Mouse (Mus musculus): ENCODE results near the gene Timm8a2.

Gene Timm8a2

DNA sequence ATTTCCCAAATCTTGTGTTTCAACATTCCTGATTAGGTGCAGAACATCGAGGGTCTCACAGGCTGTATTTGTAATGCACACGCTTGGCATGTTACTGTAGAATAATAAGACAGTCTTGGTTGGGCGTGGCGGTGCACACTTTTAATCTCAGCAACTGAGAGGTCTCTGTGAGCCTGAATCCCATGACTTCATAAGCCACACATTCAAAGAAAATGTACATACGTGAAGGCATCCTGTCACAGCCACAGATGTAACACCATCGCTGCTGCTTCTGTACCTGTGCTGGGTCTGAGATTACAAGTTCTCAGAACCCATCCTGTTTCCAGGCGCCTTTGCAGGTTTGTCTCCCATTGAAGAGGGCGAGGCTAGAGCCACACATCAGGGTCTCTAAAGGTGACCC, 22.7 kb upstream of the Timm8a2 start:
- DNase-seq (ENCODE audit: low spot score in 2 of 2), result no peak

DNA sequence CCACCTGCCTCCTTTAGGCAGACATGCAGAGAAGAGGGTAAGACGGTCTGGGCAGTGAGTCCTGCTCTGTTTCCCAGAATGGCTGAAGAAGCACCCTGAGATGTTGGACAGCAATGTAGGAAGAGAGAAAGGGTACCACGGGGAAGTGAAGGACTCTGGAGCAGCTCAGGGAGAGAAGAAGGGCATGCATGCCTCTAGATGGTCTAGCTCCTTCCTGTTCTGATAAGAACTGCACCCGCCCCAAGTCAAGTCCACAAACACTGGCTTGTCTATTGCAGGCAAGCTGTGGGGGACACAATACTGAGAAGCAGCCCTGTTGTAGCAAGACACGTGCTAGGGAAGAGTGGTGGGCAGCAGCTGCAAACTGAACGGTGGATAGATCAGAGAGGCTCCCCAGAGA, 22.3 kb upstream of the Timm8a2 start:
- no peak for DNase-seq (ENCODE audit: low spot score in 2 of 2)

GRCm38 (mm10) chr14:122012814-122013213, 21.7 kb upstream of the Timm8a2 start:
- no peak for DNase-seq (ENCODE audit: low spot score in 2 of 2)

- DNase-seq (ENCODE audit: low spot score in 2 of 2), result no peak
Measured at GRCm38 (mm10) chr14:122013417-122013951, 21.0 kb upstream of the Timm8a2 start.

- DNase-seq (ENCODE audit: low spot score in 2 of 2), result no peak
Measured at GRCm38 (mm10) chr14:122017958-122018357, 16.5 kb upstream of the Timm8a2 start.

DNA sequence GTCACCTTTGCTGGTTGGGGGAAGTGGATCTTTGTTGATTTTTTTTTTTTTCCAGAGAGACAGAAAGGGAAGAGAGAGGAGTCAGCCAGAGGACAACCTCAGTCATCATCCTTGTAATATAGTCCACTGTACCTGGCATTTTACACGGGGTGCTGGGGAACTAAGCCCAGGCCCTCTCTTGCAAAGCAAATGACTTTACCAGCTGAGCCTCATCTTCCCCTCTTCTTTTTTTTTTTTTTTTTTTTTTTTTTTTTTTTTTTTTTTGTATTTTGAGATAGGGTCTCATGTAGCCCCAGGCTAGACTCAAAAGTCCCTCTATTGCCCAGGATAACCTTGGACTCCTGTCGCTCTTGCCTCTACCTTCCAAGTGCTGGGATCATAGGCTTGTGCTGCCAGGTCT, 15.1 kb upstream of the Timm8a2 start:
- DNase-seq (ENCODE audit: low spot score in 2 of 2), result no peak

DNA sequence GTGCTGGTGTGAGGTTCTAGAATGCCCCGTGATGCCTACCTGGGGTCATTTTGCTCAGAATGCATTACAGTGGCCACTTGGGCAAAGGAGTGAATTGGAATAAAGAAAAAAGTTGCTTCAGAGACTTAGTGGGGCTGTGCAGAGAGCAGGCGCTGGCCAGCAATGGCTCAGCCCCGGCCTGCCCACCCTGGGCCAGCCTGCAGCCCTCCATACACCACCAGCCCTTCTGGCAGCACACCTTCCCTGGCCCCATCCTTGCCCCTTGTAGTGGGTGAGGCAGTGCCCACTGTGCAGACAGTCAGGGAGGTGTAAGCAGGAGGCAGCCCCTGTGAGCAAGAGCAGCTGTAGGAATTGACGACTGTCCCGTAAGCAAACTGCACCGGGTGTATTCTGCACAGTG, 13.9 kb upstream of the Timm8a2 start:
- no peak for DNase-seq (ENCODE audit: low spot score in 2 of 2)

- no peak for DNase-seq (ENCODE audit: low spot score in 2 of 2)
Measured at GRCm38 (mm10) chr14:122023054-122023453, 11.4 kb upstream of the Timm8a2 start.

DNA sequence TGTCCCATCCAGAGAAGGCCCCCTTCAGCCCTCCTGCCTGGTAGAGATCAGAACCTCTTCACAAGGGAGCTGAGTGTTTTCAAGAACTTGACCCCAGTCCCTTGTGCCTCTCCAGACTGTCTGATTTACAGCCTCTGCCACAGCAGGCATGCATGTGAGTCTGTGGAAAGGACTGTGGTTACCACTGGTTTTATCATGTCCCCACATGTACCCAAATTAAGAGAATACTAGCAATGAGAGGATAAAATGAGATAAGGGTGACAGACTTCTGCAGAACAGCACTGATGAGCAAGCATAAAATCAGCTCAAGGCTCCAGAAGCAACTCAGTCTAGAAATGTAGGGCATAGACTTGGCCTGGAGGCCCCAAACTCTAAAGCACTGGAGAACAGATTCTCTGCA, 10.5 kb upstream of the Timm8a2 start:
- no peak for DNase-seq (ENCODE audit: low spot score in 2 of 2)

GRCm38 (mm10) chr14:122028926-122029745, 5.3 kb upstream of the Timm8a2 start:
- no peak for DNase-seq (ENCODE audit: low spot score in 2 of 2)

- no peak for DNase-seq (ENCODE audit: low spot score in 2 of 2)
Measured at GRCm38 (mm10) chr14:122029851-122030250, 4.6 kb upstream of the Timm8a2 start.

DNA sequence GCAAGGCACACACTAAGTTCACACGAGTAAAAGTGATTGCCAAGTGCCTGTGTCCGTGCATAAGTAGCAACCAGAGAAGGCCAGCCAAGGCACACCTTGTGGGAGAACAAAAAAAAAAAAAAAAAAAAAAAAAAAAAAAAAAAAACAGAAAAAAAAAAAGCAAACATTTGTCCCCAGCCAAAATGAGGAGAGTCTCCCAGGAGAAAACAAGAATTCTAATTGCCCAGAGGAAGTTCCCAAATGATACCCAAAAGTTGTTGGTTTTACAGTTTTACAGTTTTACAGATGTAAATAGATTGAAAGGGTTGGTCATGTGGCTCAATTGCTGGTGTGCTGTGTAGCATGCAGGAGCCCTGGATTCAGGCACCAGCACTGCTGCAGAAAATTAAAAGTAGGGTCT, 2.4 kb upstream of the Timm8a2 start:
- no peak for DNase-seq (ENCODE audit: low spot score in 2 of 2)

- DNase-seq (ENCODE audit: low spot score in 2 of 2), result no peak
Measured at GRCm38 (mm10) chr14:122035181-122035580, 707 bp downstream of the Timm8a2 start.

- DNase-seq (ENCODE audit: low spot score in 2 of 2), result no peak
Measured at GRCm38 (mm10) chr14:122035860-122036259, 1.4 kb downstream of the Timm8a2 start.

- DNase-seq (ENCODE audit: low spot score in 2 of 2), result no peak
Measured at GRCm38 (mm10) chr14:122038874-122039647, 4.6 kb downstream of the Timm8a2 start.

- DNase-seq (ENCODE audit: low spot score in 2 of 2), result no peak
Measured at GRCm38 (mm10) chr14:122041413-122041825, 6.9 kb downstream of the Timm8a2 start.

- no peak for DNase-seq (ENCODE audit: low spot score in 2 of 2)
Measured at GRCm38 (mm10) chr14:122042142-122042694, 7.7 kb downstream of the Timm8a2 start.

- no peak for DNase-seq (ENCODE audit: low spot score in 2 of 2)
Measured at GRCm38 (mm10) chr14:122047784-122048183, 13.3 kb downstream of the Timm8a2 start.

DNA sequence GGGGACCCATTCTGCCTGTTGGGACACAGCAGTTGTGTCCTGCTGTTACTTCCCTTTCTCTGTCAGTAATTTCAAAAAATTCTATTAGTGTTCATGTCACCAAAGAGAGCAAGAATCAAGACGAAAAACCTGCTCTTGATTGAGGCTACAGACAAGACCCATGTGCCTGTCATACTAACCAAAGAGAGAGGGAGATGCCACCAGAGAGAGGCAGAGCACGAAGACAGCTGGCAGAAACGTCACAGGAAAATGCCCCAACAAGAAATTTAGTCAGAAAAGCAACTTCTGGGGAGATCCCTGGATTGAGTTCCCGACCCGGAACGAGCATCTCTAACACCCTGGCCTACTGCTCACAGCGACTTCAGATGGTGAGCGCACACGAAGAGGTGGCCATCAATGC, 14.3 kb downstream of the Timm8a2 start:
- no peak for DNase-seq (ENCODE audit: low spot score in 2 of 2)

DNA sequence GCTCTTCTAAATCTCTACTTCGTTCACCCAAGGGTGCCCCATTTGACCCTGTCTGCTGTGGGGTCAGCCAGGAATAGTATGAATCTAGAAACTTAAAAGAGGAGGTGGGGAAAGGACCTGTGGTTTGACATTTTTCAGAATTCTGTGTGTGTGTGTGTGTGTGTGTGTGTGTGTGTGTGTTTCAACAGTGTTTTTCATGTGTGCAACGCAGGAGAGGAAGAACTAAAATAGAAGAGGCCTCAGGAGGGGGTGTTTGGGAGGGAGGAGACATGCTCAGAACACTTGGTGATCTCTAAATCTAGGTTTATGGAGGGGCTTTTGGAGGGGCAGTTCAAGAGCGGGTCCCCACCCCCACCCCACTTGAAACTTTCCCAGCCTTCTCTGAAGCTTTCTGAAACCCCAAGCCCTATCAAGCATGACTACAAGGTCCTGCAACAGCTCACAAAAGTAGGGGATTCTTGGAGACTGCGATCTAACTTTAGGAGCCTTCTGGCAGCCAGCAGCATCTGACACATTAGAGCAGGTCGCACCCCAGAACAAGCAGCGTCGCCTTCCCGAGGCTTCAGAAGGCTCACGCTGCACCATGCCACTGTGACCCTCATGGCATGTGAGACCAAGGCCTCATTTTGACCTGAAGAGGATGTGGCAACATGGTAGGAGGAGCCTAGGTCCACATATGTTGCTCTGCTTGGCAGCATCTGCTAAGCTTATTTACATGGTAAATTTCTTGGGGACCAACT, 18.6 kb downstream of the Timm8a2 start:
- DNase-seq (ENCODE audit: low spot score in 2 of 2), result no peak

DNA sequence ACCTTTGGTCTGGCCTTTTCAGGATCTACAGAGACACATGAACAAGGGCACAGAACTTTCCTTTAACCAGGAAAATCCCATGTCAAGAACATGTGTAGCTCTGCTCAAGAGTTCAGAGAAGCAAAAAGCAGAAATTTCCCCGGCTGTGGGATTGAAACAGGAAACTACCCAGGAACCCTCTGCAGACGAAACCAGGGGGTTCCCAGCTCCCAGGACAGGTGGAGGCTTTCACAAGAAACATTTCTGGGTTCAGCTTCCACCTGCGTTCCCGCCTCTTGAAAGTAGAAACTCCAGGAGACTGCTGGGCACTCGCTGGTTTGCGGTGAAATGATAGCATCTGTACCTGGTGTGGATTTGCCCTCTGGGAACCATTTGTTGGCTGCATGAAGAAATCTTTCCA, 22.4 kb downstream of the Timm8a2 start:
- DNase-seq (ENCODE audit: low spot score in 2 of 2), result no peak

GRCm38 (mm10) chr14:122057941-122058346, 23.5 kb downstream of the Timm8a2 start:
- no peak for DNase-seq (ENCODE audit: low spot score in 2 of 2)
